Mouse (Mus musculus) cerebellum, adult 8-10 months (tissue): ENCODE results near the gene Sertad2.

Source experiments
- DNase-seq: peaks from one replicate; pipeline ENCODE4 v3.0.0; 2022

The Sertad2 gene

GRCm38 (mm10) chr11:20604119-20604518, 61.1 kb downstream of the Sertad2 start:
- DNase-seq = no peak

DNA sequence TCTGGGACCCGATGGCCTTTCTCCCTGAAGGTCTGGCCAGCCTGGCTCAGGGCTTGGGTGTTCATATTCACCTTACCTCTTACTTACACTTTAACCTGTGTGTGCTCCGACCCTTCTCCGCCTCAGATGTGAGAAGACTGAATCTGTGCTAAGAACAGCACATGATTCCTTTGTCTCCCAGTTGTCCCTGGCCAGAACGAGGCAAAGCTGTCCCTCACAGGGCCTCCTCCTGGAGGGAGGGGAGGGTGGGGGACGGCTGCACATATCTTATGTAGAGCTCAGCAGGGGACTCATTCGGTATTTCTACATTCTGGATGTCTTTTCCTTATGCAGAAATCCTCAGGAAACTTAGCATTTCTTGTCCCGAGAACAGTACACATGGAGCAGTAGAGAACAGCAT, 62.6 kb downstream of the Sertad2 start:
- no peak for DNase-seq

DNA sequence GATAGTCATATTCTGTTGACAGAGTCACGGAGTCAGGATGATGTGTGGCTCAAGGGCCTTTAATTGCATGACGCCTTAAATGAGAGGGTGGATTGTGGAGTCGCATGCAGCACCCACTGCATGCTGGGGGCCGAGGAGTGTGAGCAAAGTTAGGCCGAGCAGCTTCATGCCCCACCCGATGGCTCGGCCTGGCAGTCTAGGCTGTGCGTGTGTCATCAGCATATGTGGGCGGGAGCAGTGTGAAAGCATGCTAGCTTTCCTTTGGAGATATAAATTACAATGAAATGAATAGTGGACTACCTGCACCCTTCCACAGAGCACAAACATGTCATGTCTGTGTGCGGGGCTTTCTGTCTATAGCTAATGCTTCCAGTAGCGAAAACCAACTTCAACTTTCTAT, 65.4 kb downstream of the Sertad2 start:
- no peak for DNase-seq

DNA sequence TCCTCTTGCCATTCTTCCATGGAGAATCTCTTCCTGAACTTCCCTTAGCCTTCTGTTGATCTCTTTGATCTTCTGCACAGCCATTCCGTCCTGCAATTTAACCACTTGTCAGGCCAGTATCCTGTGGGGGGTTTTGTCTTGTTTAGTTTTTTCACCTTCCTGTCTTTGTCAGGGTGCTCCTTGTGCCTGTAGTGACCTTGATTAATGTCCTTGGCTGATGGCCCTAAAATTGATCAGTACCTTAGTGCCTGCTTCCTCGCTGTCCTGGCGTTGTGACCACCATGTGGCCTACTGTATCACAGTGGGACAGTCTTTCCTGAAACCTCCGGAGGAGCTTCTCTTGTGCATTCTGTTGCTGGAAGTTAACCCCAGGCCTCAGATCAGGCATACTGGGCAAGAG, 70.2 kb downstream of the Sertad2 start:
- DNase-seq = no peak

DNA sequence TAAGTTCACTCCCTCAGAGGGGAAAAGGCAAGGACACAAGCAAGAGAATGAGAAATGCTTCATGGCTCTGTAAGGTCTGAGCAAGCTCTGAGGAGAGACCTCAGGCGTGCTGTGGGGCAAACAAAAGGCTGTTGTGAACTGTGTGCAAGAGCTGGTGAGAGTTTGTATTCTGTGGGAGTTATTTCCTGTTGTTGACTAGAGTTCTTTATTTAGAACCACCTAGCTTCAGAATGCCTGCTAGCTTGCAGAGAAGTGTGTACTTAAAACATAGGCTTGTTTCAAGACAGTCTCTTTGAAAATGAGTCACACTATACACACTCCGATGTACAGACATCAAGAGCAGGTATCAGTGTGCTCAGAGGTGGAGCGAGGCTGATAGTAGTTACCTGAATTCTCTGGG, 73.0 kb downstream of the Sertad2 start:
- no peak for DNase-seq

- DNase-seq = no peak
Measured at GRCm38 (mm10) chr11:20627146-20627545, 84.1 kb downstream of the Sertad2 start.

GRCm38 (mm10) chr11:20628216-20628615, 85.2 kb downstream of the Sertad2 start:
- no peak for DNase-seq

DNA sequence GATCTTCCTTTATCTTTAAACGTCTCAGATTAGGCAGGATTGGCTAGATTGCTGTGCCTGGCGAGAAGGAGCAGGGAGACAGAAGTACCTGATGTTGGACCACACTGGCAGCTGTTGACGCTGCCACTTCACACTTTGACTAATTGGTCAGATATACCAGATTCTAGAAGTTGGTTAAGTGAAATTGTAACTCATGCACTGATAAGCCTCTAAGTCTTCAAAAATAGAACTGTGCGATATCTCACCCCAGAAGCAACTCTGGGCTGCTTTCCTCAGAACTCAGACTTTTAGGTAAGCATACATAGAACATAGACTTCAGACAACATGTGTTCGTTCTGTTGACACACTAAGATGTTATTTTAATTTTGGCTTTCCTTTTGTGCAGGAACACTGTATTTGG, 86.6 kb downstream of the Sertad2 start:
- no peak for DNase-seq

- DNase-seq = peak; percentile 96
Measured at GRCm38 (mm10) chr11:20631026-20631940, 88.2 kb downstream of the Sertad2 start.

DNA sequence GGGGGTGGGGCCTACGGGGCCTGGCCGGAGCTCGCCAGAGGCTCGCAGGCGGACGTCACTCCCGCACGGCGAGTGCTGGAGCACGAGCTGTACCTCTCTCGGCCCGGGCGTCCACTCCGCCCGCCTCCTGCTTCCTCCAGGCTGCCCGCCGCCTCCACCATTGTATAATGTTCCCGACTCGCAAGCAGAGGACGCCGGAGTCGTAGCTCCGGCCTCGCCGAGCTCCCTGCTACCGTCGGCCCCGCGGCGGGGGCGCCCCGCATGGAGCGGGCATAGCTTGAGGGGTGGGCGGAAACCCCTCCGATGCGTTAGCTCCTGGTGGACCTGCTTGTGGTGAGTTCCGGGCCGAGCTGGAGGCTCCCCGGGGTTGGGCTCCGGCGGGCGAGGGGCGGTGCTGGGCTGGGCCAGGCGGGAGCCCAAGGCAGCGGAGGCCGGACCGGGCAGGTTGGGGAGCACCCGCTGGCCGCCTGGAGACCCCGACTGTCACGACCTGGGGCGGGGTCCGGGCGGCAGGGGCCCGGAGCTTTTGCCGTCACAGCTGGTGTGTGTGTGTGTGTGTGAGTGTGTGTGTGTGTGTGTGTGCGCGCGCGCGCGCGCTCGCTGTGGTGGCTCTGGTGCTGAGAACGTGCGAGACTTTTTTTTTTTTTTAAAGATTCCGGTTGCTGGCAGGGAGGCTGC, 89.0 kb downstream of the Sertad2 start:
- no peak for DNase-seq

DNA sequence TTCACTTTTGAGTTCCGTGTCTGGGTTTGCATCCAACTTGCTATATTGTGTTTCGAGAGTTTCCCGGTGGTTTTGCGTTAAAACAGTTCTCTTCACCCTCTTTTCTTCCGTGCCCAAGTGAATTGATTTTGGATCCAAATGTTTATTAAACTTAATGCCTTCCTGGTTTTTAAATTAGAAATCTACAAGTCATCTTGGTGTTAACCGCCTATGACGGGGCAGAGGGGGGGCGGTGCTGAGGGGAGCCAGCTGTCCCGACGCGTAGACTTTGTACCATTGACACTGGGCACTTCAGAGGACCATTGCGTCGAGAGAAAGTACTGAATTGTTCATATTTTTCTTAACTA, 89.5 kb downstream of the Sertad2 start:
- DNase-seq = peak; percentile 26

DNA sequence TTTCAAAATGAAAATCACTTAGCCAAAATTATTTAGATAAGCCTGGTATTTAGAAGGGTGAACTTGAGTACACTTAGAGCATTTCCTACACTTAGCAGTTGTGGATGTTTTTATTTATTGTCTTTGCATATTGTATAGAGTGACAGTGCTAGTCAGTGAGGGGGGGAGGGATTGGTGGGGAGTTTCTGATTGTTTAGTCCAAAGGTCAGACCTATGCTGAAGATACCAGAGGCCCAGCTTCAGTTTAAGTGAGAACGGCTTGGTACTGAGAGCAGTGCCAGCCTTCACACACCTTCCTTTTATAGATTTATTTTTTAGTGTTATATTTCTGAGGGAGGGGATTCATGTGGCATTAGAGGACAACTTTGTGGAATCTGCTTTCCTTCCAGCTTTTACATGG, 91.5 kb downstream of the Sertad2 start:
- no peak for DNase-seq

- no peak for DNase-seq
Measured at GRCm38 (mm10) chr11:20635646-20636045, 92.6 kb downstream of the Sertad2 start.

DNA sequence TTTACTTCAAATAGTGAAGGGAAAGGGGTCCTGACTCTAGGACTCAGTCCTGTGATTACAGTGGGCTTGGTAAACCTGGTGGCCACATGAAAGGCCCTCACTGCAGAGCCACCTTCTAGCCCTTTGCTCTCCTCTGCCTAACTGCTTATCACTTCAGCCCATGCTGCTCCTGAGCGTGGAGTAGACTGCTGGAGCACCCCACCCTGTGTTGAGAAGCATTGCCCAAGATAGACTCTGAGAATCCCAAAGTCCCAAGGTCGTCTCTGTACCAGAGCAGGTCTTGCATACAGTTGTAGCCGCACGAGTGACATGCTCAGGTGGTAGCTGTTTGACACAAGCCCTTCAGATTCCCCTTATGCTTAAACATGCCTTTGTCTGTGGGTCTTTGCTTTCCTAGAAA, 93.1 kb downstream of the Sertad2 start:
- no peak for DNase-seq

- DNase-seq = no peak
Measured at GRCm38 (mm10) chr11:20637060-20637459, 94.0 kb downstream of the Sertad2 start.

- DNase-seq = peak; percentile 81
Measured at GRCm38 (mm10) chr11:20638841-20639240, 95.8 kb downstream of the Sertad2 start.

DNA sequence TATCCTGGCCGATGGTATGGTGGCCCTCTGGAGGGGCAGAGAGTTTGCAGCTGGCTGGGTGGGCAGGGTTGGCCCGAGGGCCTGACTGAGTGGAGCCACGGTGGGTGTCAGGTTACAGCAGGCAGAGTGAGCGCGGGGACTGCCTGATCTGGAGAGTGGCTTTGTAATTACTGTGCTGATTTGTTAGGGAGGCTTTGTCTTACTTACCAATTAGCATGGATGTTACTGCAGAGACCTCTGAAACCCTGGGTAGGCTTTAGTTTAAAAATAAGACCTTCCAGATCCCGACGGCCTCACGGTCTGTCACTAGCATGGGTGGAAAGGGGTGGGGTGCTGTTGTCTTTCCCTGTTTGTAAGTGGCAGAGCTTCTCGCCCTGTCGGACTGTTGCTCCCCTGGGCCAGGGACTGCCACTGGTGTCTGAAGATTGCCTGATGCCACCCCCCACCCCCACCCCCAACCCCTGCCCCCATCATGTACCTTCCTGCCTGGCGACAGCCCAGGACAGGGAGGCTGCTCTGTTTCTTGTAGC, 96.9 kb downstream of the Sertad2 start:
- DNase-seq = no peak

DNA sequence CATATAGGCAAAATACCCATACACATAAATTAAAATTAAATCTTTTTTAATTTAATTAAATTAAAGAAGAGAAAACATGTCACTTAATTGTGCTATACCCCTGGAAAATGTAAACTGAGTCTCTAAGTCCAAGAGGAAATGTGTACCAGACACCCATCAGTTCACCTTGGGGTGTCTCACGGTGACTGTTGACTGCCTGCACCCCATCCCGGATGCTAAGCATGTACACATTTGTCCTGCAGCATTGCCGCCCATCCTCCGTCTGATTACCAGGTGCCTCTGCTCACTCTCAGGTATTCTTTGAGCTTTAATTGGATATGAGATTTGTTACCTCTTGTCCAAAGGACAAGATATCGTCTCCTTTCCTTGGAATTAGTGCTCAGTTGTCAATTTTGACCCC, 99.3 kb downstream of the Sertad2 start:
- no peak for DNase-seq

- DNase-seq = no peak
Measured at GRCm38 (mm10) chr11:20643161-20643560, 100.1 kb downstream of the Sertad2 start.

DNA sequence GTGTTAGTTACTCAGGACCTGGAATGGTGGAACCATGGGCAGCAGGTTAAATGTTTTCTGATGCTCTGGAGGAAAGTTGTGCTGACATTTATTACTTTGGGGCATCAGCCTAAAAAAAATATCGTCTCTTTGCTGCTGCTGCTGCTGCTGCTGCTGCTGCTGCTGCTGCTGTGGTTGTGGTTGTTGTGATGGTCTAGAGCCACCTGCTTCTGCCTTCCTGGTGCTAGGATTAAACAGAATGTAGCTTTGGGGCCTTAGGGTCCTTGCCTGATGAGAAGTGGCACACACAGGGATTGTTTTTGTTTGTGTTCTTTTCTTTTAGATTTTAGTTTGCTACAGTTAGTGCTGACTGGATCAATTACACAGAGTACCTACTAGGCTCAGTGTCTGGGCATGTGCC, 101.1 kb downstream of the Sertad2 start:
- DNase-seq = no peak

DNA sequence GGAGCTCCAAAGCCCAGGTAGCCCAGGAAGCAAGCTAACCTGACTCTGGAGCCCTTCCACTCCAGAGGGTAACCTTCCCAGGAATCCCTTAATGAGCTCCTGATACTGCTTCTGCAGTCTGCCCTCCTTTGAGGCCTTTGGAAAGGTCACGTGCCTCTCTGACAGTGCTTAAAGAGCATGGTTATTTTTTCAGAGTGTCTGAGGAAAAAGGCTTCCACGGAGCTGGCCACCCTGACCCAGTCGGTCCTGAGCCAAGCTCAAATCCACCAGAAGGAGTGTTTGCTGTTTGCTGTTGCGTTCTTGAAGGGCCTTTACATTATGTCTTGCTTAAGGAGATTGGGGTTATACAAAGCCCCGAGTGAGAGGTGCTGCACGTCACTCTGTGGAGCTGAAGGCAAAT, 101.8 kb downstream of the Sertad2 start:
- no peak for DNase-seq

DNA sequence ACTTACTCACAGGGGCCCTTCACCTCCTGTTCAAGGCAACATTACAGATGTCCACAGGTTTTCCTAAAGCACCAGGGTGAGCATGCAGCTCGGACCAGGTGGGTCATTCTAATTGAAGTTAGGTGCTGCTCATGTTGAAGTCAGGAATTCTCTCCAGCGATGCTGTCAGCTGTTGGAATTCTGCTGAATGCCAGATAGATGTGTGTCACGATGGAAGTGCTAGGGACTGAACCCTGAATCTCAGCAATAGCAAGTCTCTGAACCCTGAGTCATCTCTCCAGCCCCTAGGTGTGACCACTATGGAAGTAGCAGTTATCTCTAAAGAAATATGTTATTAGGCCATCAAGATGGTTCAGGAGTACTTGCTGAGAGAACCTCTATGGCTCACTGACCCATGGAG, 102.5 kb downstream of the Sertad2 start:
- DNase-seq = no peak

DNA sequence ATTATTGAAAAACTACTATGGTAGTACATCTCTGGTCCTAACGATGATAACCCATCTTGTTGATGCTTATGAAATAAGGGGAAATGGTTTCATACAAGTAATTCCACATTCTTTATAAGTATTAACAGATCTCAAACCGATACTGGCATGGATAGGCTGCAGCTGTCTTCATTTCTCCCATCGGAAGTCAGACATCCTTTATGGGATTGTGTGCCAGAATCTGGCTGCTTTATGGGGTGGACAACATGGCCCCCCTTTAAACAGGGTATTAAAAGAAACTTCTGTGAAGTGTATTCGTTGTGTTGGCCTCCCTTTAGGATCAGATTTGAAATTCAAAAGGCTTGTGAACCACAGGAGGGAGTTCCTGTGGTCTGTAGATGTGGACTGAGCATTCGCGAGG, 103.1 kb downstream of the Sertad2 start:
- no peak for DNase-seq
